Mouse (Mus musculus): ENCODE results near the gene Evi2b. TPM values are rescaled to one million over a fixed set of nuclear protein-coding genes. Genes with fewer than 3 reads are reported as not detected.

Evi2b gene
- polyA plus RNA-seq (2014; fragmentation: Nextera tagmentation; extraction: Ambion mirVana) = 0.32 and 0.39 TPM in 2 replicates

GRCm38 (mm10) chr11:79523560-79524309 is at the start of gene Evi2b:
Evi2b (minus strand) TSS chr11:79523762.
- Histone ChIP-seq H3K27me3 (ENCODE audit: control insufficient read depth, insufficient read depth, low read length) (no peaks in the 10 kb centered on the region), H3K36me3 (ENCODE audit: control insufficient read depth, insufficient read depth, low read length) (peaks cover 8% of the 10 kb centered on the region; the same call in 1 of the 2 replicates), H3K4me3 (ENCODE audit: control insufficient read depth in 1 of 2, insufficient read depth in 1 of 2, low read depth in 1 of 2, low read length in 2 of 2) (no peak within 1 kb of the TSS), H3K9ac (ENCODE audit: low read length) (no peak within 1 kb of the TSS), H3K4me2 (ENCODE audit: low read length) (no peak within 1 kb of the TSS), H3K4me1 (ENCODE audit: control insufficient read depth in 2 of 2, insufficient read depth in 2 of 2, low read length in 2 of 2) (peaks cover 6 to 10% of the 10 kb centered on the region in 2 experiments; a peak in 3 of 4 replicates), H3K9me3 (ENCODE audit: control insufficient read depth, low read length) (no peaks in the 10 kb centered on the region), H3K27ac (replicated peaks in 1 of 2; ENCODE audit: control insufficient read depth in 1 of 2, insufficient read depth in 1 of 2, low read depth in 2 of 2, low read length in 2 of 2) (no peak within 1 kb of the TSS)
- no peak for ATAC-seq (ENCODE audit: insufficient number of reproducible peaks, insufficient read depth, low FRiP score, low read depth)
- WGBS = 69% methylated on average over 10 of the region's 10 CpGs

DNA sequence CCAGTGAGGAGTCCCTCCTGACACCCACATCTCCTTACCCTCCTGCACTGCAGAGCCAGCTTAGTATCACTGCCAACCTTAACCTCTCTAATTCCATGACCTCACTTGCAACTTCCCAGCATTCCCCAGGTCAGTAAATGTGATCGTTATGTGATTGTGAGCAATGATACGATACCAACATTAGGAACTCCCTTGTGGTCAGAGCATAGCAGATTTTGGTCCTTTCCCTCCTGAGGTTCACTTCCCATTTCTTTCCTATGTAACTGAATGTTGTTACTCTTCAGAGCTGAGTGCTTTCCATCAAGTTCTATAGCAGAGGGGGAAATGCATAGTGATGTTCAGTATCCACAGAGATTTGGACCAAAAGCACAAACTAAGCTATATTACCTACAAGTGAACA is 46.8 kb upstream of the Evi2b start:
- WGBS = 94% methylated on average over 2 of the region's 2 CpGs
- Histone ChIP-seq H3K9ac (ENCODE audit: low read length) (no peak overlapping the region), H3K4me2 (ENCODE audit: low read length) (no peak overlapping the region), H3K27me3 (ENCODE audit: control insufficient read depth, insufficient read depth, low read length) (no peaks in the 10 kb centered on the region), H3K9me3 (ENCODE audit: control insufficient read depth, low read length) (no peaks in the 10 kb centered on the region), H3K27ac (replicated peaks in 1 of 2; ENCODE audit: control insufficient read depth in 1 of 2, insufficient read depth in 1 of 2, low read depth in 2 of 2, low read length in 2 of 2) (no peak overlapping the region), H3K4me3 (ENCODE audit: control insufficient read depth in 1 of 2, insufficient read depth in 1 of 2, low read depth in 1 of 2, low read length in 2 of 2) (no peak overlapping the region), H3K36me3 (ENCODE audit: control insufficient read depth, insufficient read depth, low read length) (peaks cover 93% of the 10 kb centered on the region), H3K4me1 (ENCODE audit: control insufficient read depth in 2 of 2, insufficient read depth in 2 of 2, low read length in 2 of 2) (peaks cover 4 to 11% of the 10 kb centered on the region in 2 experiments)
- no peak for ATAC-seq (ENCODE audit: insufficient number of reproducible peaks, insufficient read depth, low FRiP score, low read depth)

- Histone ChIP-seq H3K9ac (ENCODE audit: low read length) (no peak overlapping the region), H3K27me3 (ENCODE audit: control insufficient read depth, insufficient read depth, low read length) (no peaks in the 10 kb centered on the region), H3K4me2 (ENCODE audit: low read length) (no peak overlapping the region), H3K36me3 (ENCODE audit: control insufficient read depth, insufficient read depth, low read length) (peaks cover 88% of the 10 kb centered on the region), H3K4me3 (ENCODE audit: control insufficient read depth in 1 of 2, insufficient read depth in 1 of 2, low read depth in 1 of 2, low read length in 2 of 2) (no peak overlapping the region), H3K4me1 (ENCODE audit: control insufficient read depth in 2 of 2, insufficient read depth in 2 of 2, low read length in 2 of 2) (no peaks in the 10 kb centered on the region; a peak in 1 of 4 replicates), H3K9me3 (ENCODE audit: control insufficient read depth, low read length) (no peaks in the 10 kb centered on the region), H3K27ac (replicated peaks in 1 of 2; ENCODE audit: control insufficient read depth in 1 of 2, insufficient read depth in 1 of 2, low read depth in 2 of 2, low read length in 2 of 2) (no peak overlapping the region)
- no peak for ATAC-seq (ENCODE audit: insufficient number of reproducible peaks, insufficient read depth, low FRiP score, low read depth)
- WGBS = 80% methylated on average over 11 of the region's 11 CpGs
Observed at GRCm38 (mm10) chr11:79568197-79568911, 44.8 kb upstream of the Evi2b start.

DNA sequence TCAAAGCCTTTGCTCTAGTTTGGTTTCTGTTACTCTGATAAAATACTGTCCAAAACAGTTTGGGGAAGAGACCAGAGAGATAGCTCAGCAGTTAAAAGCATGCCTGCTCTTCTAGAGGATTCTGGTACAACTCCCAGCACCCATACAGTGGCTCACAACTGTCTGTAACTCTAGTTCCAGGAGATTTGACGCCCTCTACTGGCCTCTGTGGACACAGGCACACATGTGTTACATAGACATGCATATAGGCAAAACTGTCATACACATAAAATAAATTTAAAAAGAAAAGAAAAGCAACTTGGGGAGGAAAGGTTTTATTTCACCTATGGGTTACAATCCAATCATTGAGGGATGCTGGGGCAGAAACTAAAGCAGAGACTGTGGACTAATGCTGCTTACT is 43.4 kb upstream of the Evi2b start:
- no peak for ATAC-seq (ENCODE audit: insufficient number of reproducible peaks, insufficient read depth, low FRiP score, low read depth)
- Histone ChIP-seq H3K4me2 (ENCODE audit: low read length) (no peak overlapping the region), H3K27me3 (ENCODE audit: control insufficient read depth, insufficient read depth, low read length) (no peaks in the 10 kb centered on the region), H3K9me3 (ENCODE audit: control insufficient read depth, low read length) (no peaks in the 10 kb centered on the region), H3K36me3 (ENCODE audit: control insufficient read depth, insufficient read depth, low read length) (peaks cover 81% of the 10 kb centered on the region), H3K9ac (ENCODE audit: low read length) (no peak overlapping the region), H3K27ac (replicated peaks in 1 of 2; ENCODE audit: control insufficient read depth in 1 of 2, insufficient read depth in 1 of 2, low read depth in 2 of 2, low read length in 2 of 2) (no peak overlapping the region), H3K4me3 (ENCODE audit: control insufficient read depth in 1 of 2, insufficient read depth in 1 of 2, low read depth in 1 of 2, low read length in 2 of 2) (no peak overlapping the region), H3K4me1 (ENCODE audit: control insufficient read depth in 2 of 2, insufficient read depth in 2 of 2, low read length in 2 of 2) (no peaks in the 10 kb centered on the region; a peak in 1 of 4 replicates)
- 60% methylated on average over 1 of the region's 1 CpGs for WGBS

GRCm38 (mm10) chr11:79563493-79563892 is 39.9 kb upstream of the Evi2b start:
- 91% methylated on average over 7 of the region's 7 CpGs for WGBS
- Histone ChIP-seq H3K36me3 (ENCODE audit: control insufficient read depth, insufficient read depth, low read length) (peaks cover 77% of the 10 kb centered on the region), H3K9ac (ENCODE audit: low read length) (no peak overlapping the region), H3K4me2 (ENCODE audit: low read length) (no peak overlapping the region), H3K9me3 (ENCODE audit: control insufficient read depth, low read length) (no peaks in the 10 kb centered on the region), H3K27me3 (ENCODE audit: control insufficient read depth, insufficient read depth, low read length) (no peaks in the 10 kb centered on the region), H3K4me3 (ENCODE audit: control insufficient read depth in 1 of 2, insufficient read depth in 1 of 2, low read depth in 1 of 2, low read length in 2 of 2) (no peak overlapping the region), H3K27ac (replicated peaks in 1 of 2; ENCODE audit: control insufficient read depth in 1 of 2, insufficient read depth in 1 of 2, low read depth in 2 of 2, low read length in 2 of 2) (no peak overlapping the region), H3K4me1 (ENCODE audit: control insufficient read depth in 2 of 2, insufficient read depth in 2 of 2, low read length in 2 of 2) (no peaks in the 10 kb centered on the region)
- ATAC-seq (ENCODE audit: insufficient number of reproducible peaks, insufficient read depth, low FRiP score, low read depth) = no peak

- ATAC-seq (ENCODE audit: insufficient number of reproducible peaks, insufficient read depth, low FRiP score, low read depth) = no peak
- H3K36me3 ChIP-seq (ENCODE audit: control insufficient read depth, insufficient read depth, low read length) = peaks cover 71% of the 10 kb centered on the region
- 91% methylated on average over 4 of the region's 4 CpGs for WGBS
Observed at GRCm38 (mm10) chr11:79560536-79560935, 37.0 kb upstream of the Evi2b start.

GRCm38 (mm10) chr11:79552622-79553021 is 29.1 kb upstream of the Evi2b start:
- Histone ChIP-seq H3K27me3 (ENCODE audit: control insufficient read depth, insufficient read depth, low read length) (no peaks in the 10 kb centered on the region), H3K27ac (replicated peaks in 1 of 2; ENCODE audit: control insufficient read depth in 1 of 2, insufficient read depth in 1 of 2, low read depth in 2 of 2, low read length in 2 of 2) (no peak overlapping the region), H3K9ac (ENCODE audit: low read length) (no peak overlapping the region), H3K4me1 (ENCODE audit: control insufficient read depth in 2 of 2, insufficient read depth in 2 of 2, low read length in 2 of 2) (peaks cover 0 to 6% of the 10 kb centered on the region in 2 experiments; a peak in 1 of 4 replicates), H3K36me3 (ENCODE audit: control insufficient read depth, insufficient read depth, low read length) (peaks cover 88% of the 10 kb centered on the region), H3K9me3 (ENCODE audit: control insufficient read depth, low read length) (no peaks in the 10 kb centered on the region), H3K4me3 (ENCODE audit: control insufficient read depth in 1 of 2, insufficient read depth in 1 of 2, low read depth in 1 of 2, low read length in 2 of 2) (no peak overlapping the region), H3K4me2 (ENCODE audit: low read length) (no peak overlapping the region)
- WGBS = 44% methylated on average over 1 of the region's 1 CpGs
- no peak for ATAC-seq (ENCODE audit: insufficient number of reproducible peaks, insufficient read depth, low FRiP score, low read depth)

More at GRCm38 (mm10) chr11:79560536-79560935, 37.0 kb upstream of the Evi2b start:
- Histone ChIP-seq H3K27ac (replicated peaks in 1 of 2; ENCODE audit: control insufficient read depth in 1 of 2, insufficient read depth in 1 of 2, low read depth in 2 of 2, low read length in 2 of 2) (no peak overlapping the region), H3K9me3 (ENCODE audit: control insufficient read depth, low read length) (no peaks in the 10 kb centered on the region), H3K27me3 (ENCODE audit: control insufficient read depth, insufficient read depth, low read length) (no peaks in the 10 kb centered on the region), H3K4me2 (ENCODE audit: low read length) (no peak overlapping the region), H3K4me3 (ENCODE audit: control insufficient read depth in 1 of 2, insufficient read depth in 1 of 2, low read depth in 1 of 2, low read length in 2 of 2) (no peak overlapping the region), H3K9ac (ENCODE audit: low read length) (no peak overlapping the region), H3K4me1 (ENCODE audit: control insufficient read depth in 2 of 2, insufficient read depth in 2 of 2, low read length in 2 of 2) (no peaks in the 10 kb centered on the region)
